Mouse (Mus musculus) ES-E14 (cell line): ENCODE measurements at regions not wholly inside any gene's neighbourhood (a gene's known extent, or its start where the extent isn't known, plus 50 kb on each side); places are given as distances from the start of the nearest gene placed in this dataset.

Source experiments
- DNase-seq: peaks from one replicate; pipeline ENCODE4 v3.0.0-alpha.2; 2013; ENCODE audit warnings: low read depth, low spot score
- H3K27ac ChIP-seq: 2 replicates; pipeline ENCODE4 v1.5.1; 2012; ENCODE audit warnings: low read depth, mild to moderate bottlenecking, low read length, moderate library complexity, mixed read lengths; ENCODE audit not compliant: poor library complexity, insufficient read depth, severe bottlenecking
- H3K36me3 ChIP-seq: 2 replicates; pipeline ENCODE4 v1.6.1; 2012; ENCODE audit warnings: mild to moderate bottlenecking, low read length, moderate library complexity, mixed read lengths; ENCODE audit not compliant: control insufficient read depth, poor library complexity, insufficient read depth, severe bottlenecking
- H3K4me1 ChIP-seq, 2 experiments: fragments of 150-350 bp in 1 of 2; sonication (generic) in 1 of 2; 2 replicates each; pipeline ENCODE4 v1.6.1; 2012; ENCODE audit warnings: low read length in 2 of 2, mild to moderate bottlenecking in 1 of 2, mixed read lengths in 1 of 2; ENCODE audit not compliant: control insufficient read depth in 2 of 2, insufficient read depth in 2 of 2, poor library complexity in 1 of 2
- H3K4me3 ChIP-seq, 2 experiments: fragments of 150-350 bp in 1 of 2; sonication (generic) in 1 of 2; 2 replicates each; pipeline ENCODE4 v1.5.1; 2012; ENCODE audit warnings: low read length in 2 of 2, low read depth in 1 of 2, mild to moderate bottlenecking in 1 of 2, mixed read lengths in 1 of 2; ENCODE audit not compliant: insufficient read depth in 1 of 2, poor library complexity in 1 of 2, severe bottlenecking in 1 of 2
- H3K9ac ChIP-seq: 2 replicates; pipeline ENCODE4 v1.6.1; 2012; ENCODE audit warnings: low read depth, mild to moderate bottlenecking, low read length, mixed read lengths; ENCODE audit not compliant: poor library complexity, insufficient read depth, severe bottlenecking
- H3K9me3 ChIP-seq: fragments of 150-350 bp; sonication (generic); 2 replicates; pipeline ENCODE4 v1.6.1; 2012; ENCODE audit warnings: low read depth, mild to moderate bottlenecking, low read length; ENCODE audit not compliant: control insufficient read depth, insufficient read depth
- CHD2 ChIP-seq: IDR thresholded peaks from 2 replicates; pipeline ENCODE4 v1.6.1; 2014; ENCODE audit warnings: mild to moderate bottlenecking, low read depth, low read length, inconsistent platforms
- HCFC1 ChIP-seq: IDR thresholded peaks from 2 replicates; pipeline ENCODE4 v1.6.1; 2012; ENCODE audit warnings: low read length, inconsistent platforms, borderline replicate concordance; ENCODE audit not compliant: insufficient read depth
- MAFK ChIP-seq: IDR thresholded peaks from 2 replicates; pipeline ENCODE4 v1.6.1; 2014; ENCODE audit warnings: mild to moderate bottlenecking, low read depth, low read length, inconsistent platforms; ENCODE audit not compliant: insufficient read depth
- ZC3H11A ChIP-seq: IDR thresholded peaks from 2 replicates; pipeline ENCODE4 v1.6.1; 2012; ENCODE audit warnings: low read depth, mild to moderate bottlenecking, inconsistent platforms, low read length, borderline replicate concordance
- ZNF384 ChIP-seq: IDR thresholded peaks from 2 replicates; pipeline ENCODE4 v1.6.1; 2012; ENCODE audit warnings: low read depth, low read length, inconsistent platforms
- in situ Hi-C, 2 experiments: fragments of 600-800 bp; cut with MboI; formaldehyde crosslinking; loops; one replicate each; pipeline ENCODE4 v1.15.1; 2025; ENCODE audit warnings: low sequenced_read_pairs in 2 of 2, inconsistent platforms in 1 of 2; ENCODE audit not compliant: unreplicated experiment in 2 of 2

- in situ Hi-C loops, result no loop called here
- H3K36me3 ChIP-seq, result no peaks in the 10 kb centered on the region
These were observed 338.0 kb upstream of the Vrk2 start for GRCm38 (mm10) chr11:26931766-26932165.

DNA sequence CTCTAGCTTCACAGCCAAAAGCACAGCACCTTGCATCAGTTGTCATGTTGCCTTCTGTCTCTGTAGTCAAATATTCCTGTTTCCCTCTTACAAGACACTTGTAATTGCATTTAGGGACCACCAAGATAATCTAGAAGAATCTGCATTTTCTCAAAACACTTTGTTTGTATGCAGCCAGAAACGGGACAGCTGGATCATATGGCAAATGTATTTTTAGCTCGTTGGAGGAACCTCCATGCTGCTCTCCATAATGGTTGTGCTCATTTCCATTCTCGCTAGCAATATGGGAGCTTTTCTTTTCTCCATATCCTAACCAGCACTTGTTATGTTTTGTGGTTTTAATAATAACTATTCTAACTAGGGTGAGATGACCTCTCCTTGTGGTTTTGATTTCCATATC, 313.3 kb upstream of the Vrk2 start:
- H3K4me3 ChIP-seq, result no peak overlapping the region
- no peaks in the 10 kb centered on the region for H3K9me3 ChIP-seq
- no peaks in the 10 kb centered on the region for H3K4me1 ChIP-seq
- H3K27ac ChIP-seq, result no peak overlapping the region
- no peak overlapping the region for H3K9ac ChIP-seq
- no peak for DNase-seq
- TF ChIP-seq CHD2 (no peak), MAFK (no peak), HCFC1 (no peak), ZC3H11A (no peak), ZNF384 (no peak)
- in situ Hi-C loops, result no loop called here
- H3K36me3 ChIP-seq, result no peaks in the 10 kb centered on the region

More at GRCm38 (mm10) chr11:26931766-26932165, 338.0 kb upstream of the Vrk2 start:
- no peaks in the 10 kb centered on the region for H3K4me1 ChIP-seq
- no peak overlapping the region for H3K9ac ChIP-seq
- no peak overlapping the region for H3K27ac ChIP-seq
- TF ChIP-seq ZC3H11A (no peak), CHD2 (no peak), ZNF384 (no peak), HCFC1 (no peak), MAFK (no peak)
- H3K4me3 ChIP-seq, result no peak overlapping the region
- no peaks in the 10 kb centered on the region for H3K9me3 ChIP-seq
- no peak for DNase-seq

DNA sequence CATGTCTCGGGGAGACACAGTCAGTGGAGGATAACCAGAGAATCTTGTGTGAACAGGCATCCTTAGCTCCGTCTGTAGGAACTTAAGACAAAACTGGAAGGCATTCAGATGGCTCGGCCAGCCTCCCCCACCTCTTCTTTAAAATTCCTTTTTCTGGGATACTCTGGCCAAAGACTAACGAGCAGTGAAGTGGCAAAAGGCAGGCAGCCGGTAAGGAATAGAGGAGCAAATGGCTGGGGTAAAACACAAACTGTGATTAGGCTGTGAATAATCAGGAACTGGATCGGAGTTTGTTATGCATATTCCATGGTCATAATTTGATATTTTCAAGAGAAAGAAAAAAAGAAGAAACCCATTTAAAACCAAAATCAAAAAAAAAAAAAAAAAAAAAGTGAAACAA, 287.8 kb upstream of the Vrk2 start:
- Histone ChIP-seq H3K27ac (no peak overlapping the region), H3K36me3 (no peaks in the 10 kb centered on the region), H3K4me3 (no peak overlapping the region), H3K9ac (no peak overlapping the region), H3K4me1 (no peaks in the 10 kb centered on the region), H3K9me3 (no peaks in the 10 kb centered on the region)
- no peak for TF ChIP-seq MAFK
- TF ChIP-seq CHD2, result no peak
- no peak for TF ChIP-seq ZC3H11A
- TF ChIP-seq HCFC1, result no peak
- TF ChIP-seq ZNF384, result no peak
- no peak for DNase-seq
- in situ Hi-C loops, result no loop called here
